Mouse (Mus musculus) heart, postnatal 0 days (tissue): ENCODE measurements around the gene Rap1gap. TPM values are rescaled to one million over a fixed set of nuclear protein-coding genes. Genes with fewer than 3 reads are reported as not detected.

Experiments used
- ATAC-seq: fragments of 200-750 bp; cut with Nextera tagmentation; 2 replicates; pipeline ENCODE4 v1.8.0; 2017; ENCODE audit warnings: low read depth, moderate number of reproducible peaks, moderate library complexity; ENCODE audit not compliant: insufficient read depth
- DNase-seq: peaks from one replicate; pipeline ENCODE4 v3.0.0-alpha.2; 2016; ENCODE audit warnings: low spot score
- H3K27ac ChIP-seq: fragments of 300-500 bp; sonication (generic); 2 replicates; pipeline ENCODE4 v1.5.1; 2014; ENCODE audit warnings: low read depth, mild to moderate bottlenecking
- H3K27me3 ChIP-seq: fragments of 300-500 bp; sonication (generic); 2 replicates; pipeline ENCODE4 v1.6.1; 2014; ENCODE audit warnings: low read length, mixed read lengths; ENCODE audit not compliant: control insufficient read depth, insufficient read depth
- H3K36me3 ChIP-seq: fragments of 300-500 bp; sonication (generic); replicated peaks from 2 replicates; pipeline ENCODE4 v1.6.1; 2014; ENCODE audit warnings: low read length, mixed read lengths; ENCODE audit not compliant: control insufficient read depth, insufficient read depth
- H3K4me1 ChIP-seq: fragments of 300-500 bp; sonication (generic); 2 replicates; pipeline ENCODE4 v1.6.1; 2014; ENCODE audit warnings: antibody characterized with exemption; ENCODE audit not compliant: control insufficient read depth, insufficient read depth
- H3K4me2 ChIP-seq: fragments of 300-500 bp; sonication (generic); 2 replicates; pipeline ENCODE4 v1.6.1; 2014; ENCODE audit warnings: low read depth, mild to moderate bottlenecking, low read length, moderate library complexity
- H3K4me3 ChIP-seq: fragments of 300-500 bp; sonication (generic); 2 replicates; pipeline ENCODE4 v1.5.1; 2014; ENCODE audit warnings: low read depth, low read length
- H3K9ac ChIP-seq: fragments of 300-500 bp; sonication (generic); replicated peaks from 2 replicates; pipeline ENCODE4 v1.6.1; 2014; ENCODE audit warnings: low read depth, low read length, mixed read lengths
- H3K9me3 ChIP-seq: fragments of 300-500 bp; sonication (generic); replicated peaks from 2 replicates; pipeline ENCODE4 v1.6.1; 2016; ENCODE audit warnings: low read length; ENCODE audit not compliant: control insufficient read depth
- CTCF ChIP-seq: IDR thresholded peaks from 2 replicates; pipeline ENCODE4 v1.5.1; 2016; ENCODE audit warnings: antibody characterized with exemption, control low read depth, low read depth
- EP300 ChIP-seq: IDR thresholded peaks from 2 replicates; pipeline ENCODE4 v1.6.1; 2016; ENCODE audit warnings: antibody characterized with exemption, low read depth
- WGBS: fragments of 180-500 bp; shearing (Covaris S2); extraction: QIAGEN DNeasy Blood & Tissue Kit; methylation state at CpG from one replicate; pipeline ENCODE4 v1.1.7; 2014; 5-methylcytosine and 5-hydroxymethylcytosine counted together
- polyA plus RNA-seq: library from polyadenylated mRNA; unstranded; fragments of >200 nt; fragmentation: Nextera tagmentation; extraction: Ambion mirVana; gene quantifications from 2 replicates; pipeline ENCODE4 v1.2.1, GENCODE M21; 2015
- total RNA-seq: library from RNA; depleted of rRNA; stranded (reverse); fragments of >200 nt; gene quantifications from 2 replicates; pipeline ENCODE4 v1.2.3, GENCODE M21; 2014; ENCODE audit warnings: low replicate concordance

Gene Rap1gap
- total and polyA plus RNA-seq, 2 experiments from 2014 or later, result 10.4 to 17.7 TPM

- Histone ChIP-seq H3K9me3 (no peaks in the 10 kb centered on the region), H3K4me2 (no peak overlapping the region), H3K27me3 (peaks cover 18% of the 10 kb centered on the region; the same call in 1 of the 2 replicates), H3K9ac (no peak overlapping the region), H3K36me3 (no peaks in the 10 kb centered on the region), H3K4me3 (no peak overlapping the region), H3K27ac (no peak overlapping the region), H3K4me1 (no peaks in the 10 kb centered on the region; the same call in 1 of the 2 replicates)
- TF ChIP-seq EP300 (no peak), CTCF (no peak)
- ATAC-seq, result no peak
- WGBS, result 29% methylated on average over 6 of the region's 6 CpGs
- DNase-seq, result no peak
These were observed 36.4 kb downstream of the Rap1gap start for GRCm38 (mm10) chr4:137700960-137701359.

GRCm38 (mm10) chr4:137703077-137703476 is 38.6 kb downstream of the Rap1gap start:
- DNase-seq (no peak), ATAC-seq (no peak)
- H3K9me3 ChIP-seq, result no peaks in the 10 kb centered on the region
- TF ChIP-seq CTCF (no peak), EP300 (no peak)
- no peak overlapping the region for H3K4me3 ChIP-seq
- peaks cover 4% of the 10 kb centered on the region; the same call in 1 of the 2 replicates for H3K4me1 ChIP-seq
- H3K27ac ChIP-seq, result no peak overlapping the region
- peaks cover 37% of the 10 kb centered on the region for H3K27me3 ChIP-seq
- H3K36me3 ChIP-seq, result no peaks in the 10 kb centered on the region
- no peak overlapping the region for H3K9ac ChIP-seq
- WGBS, result 74% methylated on average over 5 of the region's 5 CpGs
- H3K4me2 ChIP-seq, result no peak overlapping the region

GRCm38 (mm10) chr4:137704561-137704960 is 40.0 kb downstream of the Rap1gap start:
- no peak overlapping the region for H3K9ac ChIP-seq
- peaks cover 51% of the 10 kb centered on the region for H3K27me3 ChIP-seq
- no peak overlapping the region for H3K27ac ChIP-seq
- H3K4me2 ChIP-seq, result no peak overlapping the region
- ATAC-seq, result no peak
- H3K4me3 ChIP-seq, result no peak overlapping the region
- H3K36me3 ChIP-seq, result no peaks in the 10 kb centered on the region
- WGBS, result 75% methylated on average over 2 of the region's 2 CpGs
- peaks cover 4% of the 10 kb centered on the region; the same call in 1 of the 2 replicates for H3K4me1 ChIP-seq
- no peak for DNase-seq
- no peak for TF ChIP-seq CTCF
- TF ChIP-seq EP300, result no peak
- no peaks in the 10 kb centered on the region for H3K9me3 ChIP-seq

- Histone ChIP-seq H3K9me3 (no peaks in the 10 kb centered on the region), H3K4me2 (no peak overlapping the region), H3K4me1 (peaks cover 4% of the 10 kb centered on the region; the same call in 1 of the 2 replicates), H3K27me3 (peaks cover 58% of the 10 kb centered on the region), H3K36me3 (no peaks in the 10 kb centered on the region), H3K9ac (no peak overlapping the region), H3K4me3 (no peak overlapping the region), H3K27ac (no peak overlapping the region)
- TF ChIP-seq CTCF (no peak), EP300 (no peak)
- 77% methylated on average over 5 of the region's 5 CpGs for WGBS
- no peak for DNase-seq
- no peak for ATAC-seq
These were observed 40.9 kb downstream of the Rap1gap start for GRCm38 (mm10) chr4:137705379-137705778.

GRCm38 (mm10) chr4:137706510-137706909 is 42.0 kb downstream of the Rap1gap start:
- H3K27me3 ChIP-seq, result peaks cover 56% of the 10 kb centered on the region
- TF ChIP-seq EP300 (no peak), CTCF (no peak)

More at GRCm38 (mm10) chr4:137706510-137706909, 42.0 kb downstream of the Rap1gap start:
- peaks cover 4% of the 10 kb centered on the region; the same call in 1 of the 2 replicates for H3K4me1 ChIP-seq
- 83% methylated on average over 7 of the region's 7 CpGs for WGBS
- no peaks in the 10 kb centered on the region for H3K36me3 ChIP-seq
- no peak overlapping the region for H3K9ac ChIP-seq
- ATAC-seq, result no peak
- peak overlapping the region; percentile 72; the same call in 1 of the 2 replicates for H3K4me2 ChIP-seq
- H3K4me3 ChIP-seq, result no peak overlapping the region
- no peak overlapping the region for H3K27ac ChIP-seq
- no peaks in the 10 kb centered on the region for H3K9me3 ChIP-seq
- no peak for DNase-seq
